Mouse (Mus musculus): ENCODE measurements at regions not wholly inside any gene's neighbourhood (a gene's known extent, or its start where the extent isn't known, plus 50 kb on each side); places are given as distances from the start of the nearest gene placed in this dataset.

- Histone ChIP-seq H3K4me1 (ENCODE audit: control insufficient read depth, insufficient read depth, low read length) (peaks cover 2% of the 10 kb centered on the region), H3K4me3 (ENCODE audit: insufficient read depth, low read length) (no peak overlapping the region), H3K27ac (ENCODE audit: insufficient read depth, low read length) (no peak overlapping the region)
- TF ChIP-seq POLR2A (IDR thresholded peaks at IDR 0.05; ENCODE audit: extremely low read depth, insufficient read depth, low read length), result no peak
- no peak for TF ChIP-seq CTCF (IDR thresholded peaks at IDR 0.05; ENCODE audit: extremely low read depth, insufficient read depth, low read length)
Measured at GRCm38 (mm10) chr2:10736696-10737457, 366.6 kb downstream of the Sfmbt2 start.

GRCm38 (mm10) chr2:10737458-10737775 is 367.1 kb downstream of the Sfmbt2 start:
- Histone ChIP-seq H3K4me1 (ENCODE audit: control insufficient read depth, insufficient read depth, low read length) (peaks cover 2% of the 10 kb centered on the region), H3K27ac (ENCODE audit: insufficient read depth, low read length) (no peak overlapping the region), H3K4me3 (ENCODE audit: insufficient read depth, low read length) (no peak overlapping the region)
- TF ChIP-seq CTCF (IDR thresholded peaks at IDR 0.05; ENCODE audit: extremely low read depth, insufficient read depth, low read length), result no peak
- TF ChIP-seq POLR2A (IDR thresholded peaks at IDR 0.05; ENCODE audit: extremely low read depth, insufficient read depth, low read length), result no peak

- no peak overlapping the region for H3K27ac ChIP-seq (ENCODE audit: insufficient read depth, low read length)
- H3K4me1 ChIP-seq (ENCODE audit: control insufficient read depth, insufficient read depth, low read length), result no peaks in the 10 kb centered on the region
- no peak overlapping the region for H3K4me3 ChIP-seq (ENCODE audit: insufficient read depth, low read length)
- TF ChIP-seq CTCF (IDR thresholded peaks at IDR 0.05; ENCODE audit: extremely low read depth, insufficient read depth, low read length) (no peak), POLR2A (IDR thresholded peaks at IDR 0.05; ENCODE audit: extremely low read depth, insufficient read depth, low read length) (no peak)
Measured at GRCm38 (mm10) chr2:10745127-10745526, 374.8 kb downstream of the Sfmbt2 start.

- Histone ChIP-seq H3K4me1 (ENCODE audit: control insufficient read depth, insufficient read depth, low read length) (no peaks in the 10 kb centered on the region; the same call in 1 of the 2 replicates), H3K27ac (ENCODE audit: insufficient read depth, low read length) (no peak overlapping the region), H3K4me3 (ENCODE audit: insufficient read depth, low read length) (no peak overlapping the region)
- TF ChIP-seq CTCF (IDR thresholded peaks at IDR 0.05; ENCODE audit: extremely low read depth, insufficient read depth, low read length) (no peak), POLR2A (IDR thresholded peaks at IDR 0.05; ENCODE audit: extremely low read depth, insufficient read depth, low read length) (no peak)
Measured at GRCm38 (mm10) chr2:10755375-10755774, 385.1 kb downstream of the Sfmbt2 start.

- no peak overlapping the region for H3K27ac ChIP-seq (ENCODE audit: insufficient read depth, low read length)
- TF ChIP-seq POLR2A (IDR thresholded peaks at IDR 0.05; ENCODE audit: extremely low read depth, insufficient read depth, low read length), result no peak
- no peak for TF ChIP-seq CTCF (IDR thresholded peaks at IDR 0.05; ENCODE audit: extremely low read depth, insufficient read depth, low read length)
- no peak overlapping the region for H3K4me3 ChIP-seq (ENCODE audit: insufficient read depth, low read length)
- no peaks in the 10 kb centered on the region; the same call in none of the 2 replicates for H3K4me1 ChIP-seq (ENCODE audit: control insufficient read depth, insufficient read depth, low read length)
Measured at GRCm38 (mm10) chr2:10757202-10757840, 387.0 kb downstream of the Sfmbt2 start.

- Histone ChIP-seq H3K4me1 (ENCODE audit: control insufficient read depth, insufficient read depth, low read length) (no peaks in the 10 kb centered on the region; the same call in none of the 2 replicates), H3K27ac (ENCODE audit: insufficient read depth, low read length) (no peak overlapping the region), H3K4me3 (ENCODE audit: insufficient read depth, low read length) (no peak overlapping the region)
- TF ChIP-seq CTCF (IDR thresholded peaks at IDR 0.05; ENCODE audit: extremely low read depth, insufficient read depth, low read length) (no peak), POLR2A (IDR thresholded peaks at IDR 0.05; ENCODE audit: extremely low read depth, insufficient read depth, low read length) (no peak)
Measured at GRCm38 (mm10) chr2:10757886-10758285, 387.6 kb downstream of the Sfmbt2 start.

- no peak overlapping the region for H3K27ac ChIP-seq (ENCODE audit: insufficient read depth, low read length)
- TF ChIP-seq POLR2A (IDR thresholded peaks at IDR 0.05; ENCODE audit: extremely low read depth, insufficient read depth, low read length) (no peak), CTCF (IDR thresholded peaks at IDR 0.05; ENCODE audit: extremely low read depth, insufficient read depth, low read length) (no peak)
- no peak overlapping the region for H3K4me3 ChIP-seq (ENCODE audit: insufficient read depth, low read length)
- H3K4me1 ChIP-seq (ENCODE audit: control insufficient read depth, insufficient read depth, low read length), result no peaks in the 10 kb centered on the region; the same call in none of the 2 replicates
Measured at GRCm38 (mm10) chr2:10762236-10762635, 391.9 kb downstream of the Sfmbt2 start.

GRCm38 (mm10) chr2:10783071-10783470 is 388.8 kb upstream of the Prkcq start:
- Histone ChIP-seq H3K4me3 (ENCODE audit: insufficient read depth, low read length) (no peak overlapping the region), H3K4me1 (ENCODE audit: control insufficient read depth, insufficient read depth, low read length) (no peaks in the 10 kb centered on the region), H3K27ac (ENCODE audit: insufficient read depth, low read length) (no peak overlapping the region)
- no peak for TF ChIP-seq POLR2A (IDR thresholded peaks at IDR 0.05; ENCODE audit: extremely low read depth, insufficient read depth, low read length)
- no peak for TF ChIP-seq CTCF (IDR thresholded peaks at IDR 0.05; ENCODE audit: extremely low read depth, insufficient read depth, low read length)

GRCm38 (mm10) chr2:10783594-10783993 is 388.3 kb upstream of the Prkcq start:
- TF ChIP-seq CTCF (IDR thresholded peaks at IDR 0.05; ENCODE audit: extremely low read depth, insufficient read depth, low read length), result no peak
- no peak for TF ChIP-seq POLR2A (IDR thresholded peaks at IDR 0.05; ENCODE audit: extremely low read depth, insufficient read depth, low read length)
- H3K27ac ChIP-seq (ENCODE audit: insufficient read depth, low read length), result no peak overlapping the region
- H3K4me1 ChIP-seq (ENCODE audit: control insufficient read depth, insufficient read depth, low read length), result peaks cover 2% of the 10 kb centered on the region; the same call in 1 of the 2 replicates
- H3K4me3 ChIP-seq (ENCODE audit: insufficient read depth, low read length), result no peak overlapping the region

- H3K4me3 ChIP-seq (ENCODE audit: insufficient read depth, low read length), result no peak overlapping the region
- TF ChIP-seq POLR2A (IDR thresholded peaks at IDR 0.05; ENCODE audit: extremely low read depth, insufficient read depth, low read length) (no peak), CTCF (IDR thresholded peaks at IDR 0.05; ENCODE audit: extremely low read depth, insufficient read depth, low read length) (no peak)
- H3K4me1 ChIP-seq (ENCODE audit: control insufficient read depth, insufficient read depth, low read length), result peaks cover 2% of the 10 kb centered on the region; the same call in 1 of the 2 replicates
- H3K27ac ChIP-seq (ENCODE audit: insufficient read depth, low read length), result no peak overlapping the region
Measured at GRCm38 (mm10) chr2:10784266-10784665, 387.6 kb upstream of the Prkcq start.

All from cortical plate, adult 2 months (tissue).